Mouse (Mus musculus) left cerebral cortex, postnatal 4 days (tissue): Measurements from ENCODE around the gene Tmem138. TPM values are rescaled to one million over a fixed set of nuclear protein-coding genes. Genes with fewer than 3 reads are reported as not detected.
"Not testable (repeated sequence)": the region's sequence is repeated elsewhere in the genome, so short reads cannot be mapped to it uniquely, and the experiment has no call there.

Source experiments
- DNase-seq: peaks from one replicate; pipeline ENCODE4 v3.0.0-alpha.2; 2022
- intact Hi-C: fragments of 180-260 bp; cut with DNase I; formaldehyde crosslinking; loops from one replicate; pipeline ENCODE4 v1.15.1; 2025
- total RNA-seq, 2 experiments: library from RNA; stranded (reverse); gene quantifications; 2 replicates each; pipeline ENCODE4 v1.2.3; 2021

The Tmem138 gene
- total RNA-seq, 2 experiments from 2014 or later, result 14.2 to 17.0 TPM

- intact Hi-C loops, result no loop called here
- no peak for DNase-seq
Measured at GRCm38 (mm10) chr19:10580761-10581160, 3.6 kb upstream of the Tmem138 start.

GRCm38 (mm10) chr19:10580102-10580501 is 2.9 kb upstream of the Tmem138 start:
- no peak for DNase-seq
- intact Hi-C loops, result no loop called here

GRCm38 (mm10) chr19:10569627-10570026 is 7.5 kb downstream of the Tmem138 start:
- intact Hi-C loops, result no loop called here
- no peak for DNase-seq

GRCm38 (mm10) chr19:10565217-10565616 is 11.9 kb downstream of the Tmem138 start:
- no peak for DNase-seq
- intact Hi-C loops, result no loop called here

GRCm38 (mm10) chr19:10564278-10564677 is 12.9 kb downstream of the Tmem138 start:
- no peak for DNase-seq
- intact Hi-C loops, result no loop called here

- DNase-seq, result no peak
- intact Hi-C loops, result no loop called here
Measured at GRCm38 (mm10) chr19:10562351-10562750, 14.8 kb downstream of the Tmem138 start.

- intact Hi-C loops, result no loop called here
- DNase-seq, result no peak
Measured at GRCm38 (mm10) chr19:10561558-10562314, 15.4 kb downstream of the Tmem138 start.

GRCm38 (mm10) chr19:10560108-10560507 is 17.1 kb downstream of the Tmem138 start:
- DNase-seq, result no peak
- intact Hi-C loops, result no loop called here

- intact Hi-C loops, result loop anchor here (5.0 kb wide), 1 partner anchor 49 kb away; the partner anchor contains the start of genes Ddb1 and Tkfc
- not testable (repeated sequence) for DNase-seq
Measured at GRCm38 (mm10) chr19:10557837-10558375, 19.3 kb downstream of the Tmem138 start.

GRCm38 (mm10) chr19:10557430-10557829 is 19.7 kb downstream of the Tmem138 start:
- DNase-seq, result no peak
- intact Hi-C loops, result loop anchor here (5.0 kb wide), 1 partner anchor 50 kb away; the partner anchor contains the start of genes Ddb1 and Tkfc

GRCm38 (mm10) chr19:10557001-10557400 is 20.2 kb downstream of the Tmem138 start:
- intact Hi-C loops, result loop anchor here (5.0 kb wide), 1 partner anchor 50 kb away; the partner anchor contains the start of genes Ddb1 and Tkfc
- DNase-seq, result no peak

GRCm38 (mm10) chr19:10555624-10556510 is 21.3 kb downstream of the Tmem138 start, which contains the start of gene Tmem216:
Gene Tmem216 (minus strand): TSS chr19:10556238.
- intact Hi-C loops, result loop anchor here (5.0 kb wide), 1 partner anchor 51 kb away; the partner anchor contains the start of genes Ddb1 and Tkfc
- DNase-seq, result peak; percentile 87

- DNase-seq, result no peak
- intact Hi-C loops, result no loop called here
Measured at GRCm38 (mm10) chr19:10539454-10539853, 37.7 kb downstream of the Tmem138 start.

GRCm38 (mm10) chr19:10530082-10530481 is 47.1 kb downstream of the Tmem138 start:
- intact Hi-C loops, result no loop called here
- no peak for DNase-seq

- DNase-seq, result peak; percentile 41
- intact Hi-C loops, result no loop called here
Measured at GRCm38 (mm10) chr19:10525910-10526309, 51.3 kb downstream of the Tmem138 start, which contains the start of gene Sdhaf2. Gene Sdhaf2 (minus strand): TSS chr19:10526142.

- intact Hi-C loops, result no loop called here
- DNase-seq, result peak; percentile 94
Measured at GRCm38 (mm10) chr19:10525106-10525901, 51.9 kb downstream of the Tmem138 start, which contains the start of gene Cpsf7. Gene Cpsf7 (plus strand): TSS chr19:10525266.

GRCm38 (mm10) chr19:10524784-10525105 is 52.4 kb downstream of the Tmem138 start:
- no peak for DNase-seq
- intact Hi-C loops, result no loop called here

GRCm38 (mm10) chr19:10523483-10524080 is 53.6 kb downstream of the Tmem138 start:
- intact Hi-C loops, result no loop called here
- DNase-seq, result no peak

GRCm38 (mm10) chr19:10521926-10522325 is 55.2 kb downstream of the Tmem138 start:
- no peak for DNase-seq
- intact Hi-C loops, result no loop called here
